Mouse (Mus musculus) liver, embryonic 15.5 days (tissue): ENCODE results near the gene Tkfc. TPM values are rescaled to one million over a fixed set of nuclear protein-coding genes. Genes with fewer than 3 reads are reported as not detected.

Experiments
- ATAC-seq: fragments of 200-750 bp; cut with Nextera tagmentation; 2 replicates; pipeline ENCODE4 v1.8.0; 2017; ENCODE audit warnings: moderate number of reproducible peaks, mild to moderate bottlenecking, moderate library complexity; ENCODE audit not compliant: insufficient read depth
- H3K27ac ChIP-seq: fragments of 300-500 bp; sonication (generic); replicated peaks from 2 replicates; pipeline ENCODE4 v1.5.1; 2015; ENCODE audit warnings: mild to moderate bottlenecking, inconsistent platforms
- H3K27me3 ChIP-seq: fragments of 300-500 bp; sonication (generic); 2 replicates; pipeline ENCODE4 v1.6.1; 2015; ENCODE audit warnings: mild to moderate bottlenecking, inconsistent platforms
- H3K36me3 ChIP-seq: fragments of 300-500 bp; sonication (generic); replicated peaks from 2 replicates; pipeline ENCODE4 v1.6.1; 2015; ENCODE audit warnings: moderate library complexity, mild to moderate bottlenecking, inconsistent platforms
- H3K4me1 ChIP-seq: fragments of 300-500 bp; sonication (generic); replicated peaks from 2 replicates; pipeline ENCODE4 v1.6.1; 2015; ENCODE audit warnings: inconsistent platforms
- H3K4me2 ChIP-seq: fragments of 300-500 bp; sonication (generic); 2 replicates; pipeline ENCODE4 v1.6.1; 2015; ENCODE audit warnings: moderate library complexity, mild to moderate bottlenecking, inconsistent platforms
- H3K4me3 ChIP-seq: fragments of 300-500 bp; sonication (generic); replicated peaks from 2 replicates; pipeline ENCODE4 v1.5.1; 2015; ENCODE audit warnings: mild to moderate bottlenecking, inconsistent platforms
- H3K9ac ChIP-seq: fragments of 300-500 bp; sonication (generic); 2 replicates; pipeline ENCODE4 v1.6.1; 2015; ENCODE audit warnings: moderate library complexity, mild to moderate bottlenecking, inconsistent platforms
- H3K9me3 ChIP-seq: fragments of 300-500 bp; sonication (generic); replicated peaks from 2 replicates; pipeline ENCODE4 v1.6.1; 2016; ENCODE audit warnings: inconsistent platforms
- WGBS: fragments of 180-500 bp; shearing (Covaris S2); methylation state at CpG from one replicate; pipeline ENCODE4 v1.1.7; 2015; ENCODE audit warnings: mixed read lengths; ENCODE audit not compliant: insufficient replicate concordance; 5-methylcytosine and 5-hydroxymethylcytosine counted together
- polyA plus RNA-seq: library from polyadenylated mRNA; unstranded; fragments of >200 nt; fragmentation: Nextera tagmentation; extraction: Ambion mirVana; gene quantifications from 2 replicates; pipeline ENCODE4 v1.2.1, GENCODE M21; 2015

The Tkfc gene
- polyA plus RNA-seq, 1 experiment from 2014 or later, result 27.1 TPM

DNA sequence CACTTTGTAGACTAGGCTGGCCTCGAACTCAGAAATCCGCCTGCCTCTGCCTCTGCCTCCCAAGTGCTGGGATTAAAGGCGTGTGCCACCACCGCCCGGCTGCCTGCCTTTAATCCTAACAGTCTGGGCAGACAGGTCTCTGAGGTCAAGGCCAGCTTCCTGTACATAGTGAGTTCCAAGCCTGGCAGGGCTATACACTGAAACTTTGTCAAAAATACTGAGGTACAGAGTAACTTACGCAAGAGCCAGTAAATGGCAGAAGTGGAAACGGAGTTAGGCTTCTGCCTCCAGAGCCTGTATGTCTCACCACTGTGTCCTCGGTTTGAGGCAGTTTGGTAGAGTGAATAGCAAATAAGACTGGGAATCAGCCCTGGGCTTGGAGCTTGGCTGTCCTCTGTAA is 18.2 kb downstream of the Tkfc start:
- ATAC-seq, result no peak

DNA sequence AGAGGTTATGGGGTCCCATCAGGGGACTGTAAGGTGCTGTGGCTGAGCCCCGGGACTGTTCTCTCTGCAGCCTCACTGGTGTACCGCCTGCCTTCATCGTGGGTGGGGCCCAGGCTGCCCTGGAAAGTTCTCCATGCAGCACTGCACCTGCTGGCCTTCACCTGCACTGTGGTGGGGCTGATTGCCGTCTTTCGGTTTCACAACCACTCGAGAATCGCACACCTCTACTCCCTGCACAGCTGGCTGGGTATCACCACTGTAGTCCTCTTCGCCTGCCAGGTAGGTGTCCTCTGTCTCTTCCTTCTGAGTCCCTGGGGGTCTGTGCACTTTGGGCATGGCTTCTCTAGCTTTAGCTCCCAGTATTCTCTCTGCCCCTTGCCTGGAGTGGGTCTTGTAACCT is 20.3 kb downstream of the Tkfc start:
- Histone ChIP-seq H3K4me2 (no peak overlapping the region), H3K4me3 (no peak overlapping the region), H3K4me1 (peaks cover 28% of the 10 kb centered on the region), H3K36me3 (peaks cover 38% of the 10 kb centered on the region), H3K27me3 (no peaks in the 10 kb centered on the region), H3K27ac (no peak overlapping the region; the same call in 1 of the 2 replicates), H3K9ac (no peak overlapping the region), H3K9me3 (no peaks in the 10 kb centered on the region)
- ATAC-seq, result peak; percentile 38; the same call in 1 of the 2 replicates
- 65% methylated on average over 8 of the region's 8 CpGs for WGBS

More for the DNA sequence above, 18.2 kb downstream of the Tkfc start:
- peak overlapping the region; percentile 20; the same call in 1 of the 2 replicates for H3K27ac ChIP-seq
- 70% methylated on average over 8 of the region's 8 CpGs for WGBS
- no peak overlapping the region for H3K4me2 ChIP-seq
- H3K9ac ChIP-seq, result no peak overlapping the region
- peaks cover 44% of the 10 kb centered on the region for H3K36me3 ChIP-seq
- no peaks in the 10 kb centered on the region for H3K27me3 ChIP-seq
- no peaks in the 10 kb centered on the region for H3K9me3 ChIP-seq
- H3K4me3 ChIP-seq, result no peak overlapping the region
- H3K4me1 ChIP-seq, result peaks cover 37% of the 10 kb centered on the region

DNA sequence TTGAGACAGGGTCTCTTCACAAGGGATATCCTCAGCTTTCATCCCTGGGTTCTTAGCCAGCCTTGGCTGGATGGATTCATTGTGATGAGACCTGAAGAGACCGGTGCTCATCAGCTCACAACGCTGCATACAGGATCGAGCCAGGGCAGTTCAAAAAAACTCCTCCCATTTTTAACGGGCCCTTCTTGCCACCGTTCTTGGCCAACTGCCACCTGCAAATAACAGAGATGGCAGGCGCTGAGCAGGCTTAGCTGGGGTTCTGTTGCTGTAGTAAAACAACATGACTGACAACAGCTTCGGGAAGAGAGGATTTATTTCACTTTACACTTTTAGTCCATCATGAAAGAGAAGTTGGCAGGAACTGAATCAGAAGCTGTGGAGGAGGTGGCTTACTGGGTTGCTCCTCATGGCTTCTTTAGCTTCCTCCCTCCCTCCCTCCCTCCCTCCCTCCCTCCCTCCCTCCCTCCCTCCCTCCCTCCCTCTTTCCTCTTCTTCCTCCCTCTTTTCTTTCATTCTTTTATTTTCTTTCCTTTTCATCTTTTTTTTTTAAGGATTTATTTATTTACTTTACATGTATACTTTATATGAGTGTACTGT is 21.8 kb downstream of the Tkfc start:
- no peak for ATAC-seq
- no peak overlapping the region for H3K27ac ChIP-seq
- peaks cover 31% of the 10 kb centered on the region for H3K4me1 ChIP-seq

DNA sequence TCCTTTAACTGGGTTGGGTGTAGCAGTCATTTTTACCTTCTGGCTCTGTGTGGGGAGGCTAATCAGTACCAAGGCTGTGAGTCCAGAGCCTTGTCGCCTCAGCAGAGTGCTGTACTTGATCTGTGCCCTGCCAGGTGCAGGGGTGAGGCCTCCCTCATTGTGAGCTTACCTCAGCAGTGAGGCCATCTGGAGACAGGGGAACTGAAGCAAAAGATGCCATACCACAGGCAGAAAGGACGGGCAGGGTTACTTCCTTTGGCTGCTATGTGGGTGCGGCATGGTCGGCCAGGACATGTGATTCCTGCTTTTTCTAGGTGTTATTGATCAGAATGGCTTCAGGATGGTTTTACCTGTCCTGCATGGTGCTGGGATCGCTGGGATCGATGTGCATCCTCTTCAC is 23.5 kb downstream of the Tkfc start:
- Histone ChIP-seq H3K36me3 (peaks cover 20% of the 10 kb centered on the region), H3K9me3 (no peaks in the 10 kb centered on the region), H3K27ac (no peak overlapping the region), H3K9ac (no peak overlapping the region), H3K4me2 (no peak overlapping the region), H3K27me3 (no peaks in the 10 kb centered on the region), H3K4me1 (peaks cover 32% of the 10 kb centered on the region), H3K4me3 (no peak overlapping the region)
- WGBS, result 67% methylated on average over 6 of the region's 6 CpGs
- no peak for ATAC-seq

More for the DNA sequence above, 21.8 kb downstream of the Tkfc start:
- Histone ChIP-seq H3K9ac (no peak overlapping the region), H3K36me3 (peaks cover 30% of the 10 kb centered on the region), H3K27me3 (no peaks in the 10 kb centered on the region), H3K4me2 (no peak overlapping the region), H3K9me3 (no peaks in the 10 kb centered on the region), H3K4me3 (no peak overlapping the region)
- 62% methylated on average over 7 of the region's 7 CpGs for WGBS

DNA sequence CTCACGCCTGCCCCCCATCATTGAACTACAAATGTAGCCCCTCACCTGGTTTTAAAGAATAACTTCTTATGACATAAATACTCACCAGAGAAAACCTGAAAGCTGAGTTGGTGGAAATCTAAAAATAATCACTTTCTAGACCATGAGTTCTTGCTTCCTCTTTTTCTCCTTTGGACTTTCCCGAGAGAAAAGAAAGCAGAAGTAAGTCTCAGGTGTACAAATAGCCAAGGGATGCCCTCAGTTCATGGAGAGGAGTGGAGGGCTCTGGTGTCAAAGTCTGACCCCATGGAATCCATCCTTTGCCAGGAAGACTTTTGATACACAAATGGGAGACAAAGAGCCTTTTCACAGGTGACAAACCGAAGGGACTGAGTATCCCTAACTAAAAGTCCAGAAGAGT is 24.7 kb downstream of the Tkfc start:
- ATAC-seq, result no peak
- Histone ChIP-seq H3K4me2 (no peak overlapping the region), H3K4me1 (peaks cover 34% of the 10 kb centered on the region), H3K4me3 (no peak overlapping the region), H3K36me3 (peaks cover 20% of the 10 kb centered on the region), H3K27me3 (no peaks in the 10 kb centered on the region), H3K9ac (no peak overlapping the region), H3K9me3 (no peaks in the 10 kb centered on the region), H3K27ac (no peak overlapping the region; the same call in 1 of the 2 replicates)
- 45% methylated on average over 3 of the region's 3 CpGs for WGBS

DNA sequence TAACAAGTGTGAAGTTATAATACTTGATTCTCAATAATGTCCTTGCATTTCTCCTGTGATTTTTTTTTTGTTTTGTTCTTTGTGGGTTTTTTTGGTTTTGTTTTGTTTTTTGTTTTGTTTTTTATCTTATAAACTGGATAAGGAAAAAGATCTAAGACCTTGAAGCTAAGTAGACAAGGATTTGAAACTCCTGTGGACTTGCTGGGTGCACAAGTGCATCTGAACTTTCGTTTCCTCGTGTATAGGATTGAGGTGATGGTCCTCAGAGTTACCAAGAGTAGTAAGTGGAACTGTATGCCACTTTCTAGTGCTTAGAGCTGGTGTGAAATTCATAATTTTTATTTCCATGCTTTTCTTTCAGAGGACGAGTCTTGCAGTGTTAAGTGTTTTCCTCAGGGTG is 25.4 kb downstream of the Tkfc start:
- Histone ChIP-seq H3K9ac (no peak overlapping the region), H3K27me3 (no peaks in the 10 kb centered on the region), H3K36me3 (peaks cover 19% of the 10 kb centered on the region), H3K27ac (no peak overlapping the region; the same call in 1 of the 2 replicates), H3K4me1 (peaks cover 32% of the 10 kb centered on the region), H3K4me3 (no peak overlapping the region), H3K9me3 (no peaks in the 10 kb centered on the region), H3K4me2 (no peak overlapping the region)
- WGBS, result 65% methylated on average over 3 of the region's 3 CpGs
- ATAC-seq, result no peak

DNA sequence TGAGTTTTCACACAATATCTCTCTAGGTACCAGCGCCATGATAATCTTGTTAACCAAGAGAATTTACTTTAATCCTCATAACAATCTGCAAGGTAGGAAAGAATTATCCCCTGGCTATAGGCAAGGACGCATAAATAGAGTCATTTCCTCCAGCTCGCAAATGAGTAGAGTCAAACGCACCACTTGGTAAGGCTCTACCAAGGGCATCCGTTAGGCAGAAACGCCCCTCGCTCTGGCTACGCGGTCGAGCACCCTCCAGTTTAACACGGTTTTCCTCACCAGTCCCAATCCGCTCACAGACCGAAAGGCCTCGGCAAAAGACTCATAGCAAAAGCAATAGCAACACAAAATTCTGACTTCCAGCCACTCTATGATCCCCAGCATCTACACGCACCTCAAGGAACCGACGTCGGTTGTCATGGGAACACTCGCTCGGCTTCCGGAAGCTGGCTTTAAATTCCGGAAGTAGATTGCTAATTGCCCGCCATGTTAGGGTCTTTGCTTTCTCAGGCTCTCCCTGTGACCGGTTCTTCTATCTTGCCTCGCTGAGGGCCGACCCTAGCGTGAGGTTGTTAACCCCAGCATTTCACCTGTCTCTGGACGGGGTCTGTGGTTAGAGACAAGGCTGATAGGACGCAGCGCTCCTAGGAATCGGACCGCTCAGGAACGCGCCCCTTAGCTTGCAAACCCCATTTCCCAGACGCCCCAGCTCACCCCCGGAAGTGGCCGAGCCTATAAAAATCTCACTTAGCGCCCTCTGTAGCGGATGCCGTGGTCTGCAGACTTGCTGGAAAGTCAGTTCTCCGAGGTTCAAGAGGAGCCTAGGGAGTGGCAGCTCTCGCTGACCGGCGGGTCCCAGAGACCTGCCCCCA is 28.5 kb downstream of the Tkfc start, which contains the start of the genes Cyb561a3 and Tmem138:
TSS of gene Cyb561a3 (plus strand) at position 483 of the 872 bp plus-strand sequence.
TSS of gene Tmem138 (minus strand) at position 673 of the 872 bp plus-strand sequence.
- H3K36me3 ChIP-seq, result peaks cover 34% of the 10 kb centered on the region
- under 1% methylated on average over 44 of the region's 44 CpGs for WGBS
- H3K9me3 ChIP-seq, result no peaks in the 10 kb centered on the region
- peak; percentile 92 for ATAC-seq
- peak within 1 kb of the TSS; percentile 86 for H3K27ac ChIP-seq
- H3K9ac ChIP-seq, result peak within 1 kb of the TSS; percentile 84
- peak within 1 kb of the TSS; percentile 76 for H3K4me3 ChIP-seq
- no peaks in the 10 kb centered on the region for H3K27me3 ChIP-seq
- H3K4me2 ChIP-seq, result peak within 1 kb of the TSS; percentile 83
- H3K4me1 ChIP-seq, result peaks cover 30% of the 10 kb centered on the region

DNA sequence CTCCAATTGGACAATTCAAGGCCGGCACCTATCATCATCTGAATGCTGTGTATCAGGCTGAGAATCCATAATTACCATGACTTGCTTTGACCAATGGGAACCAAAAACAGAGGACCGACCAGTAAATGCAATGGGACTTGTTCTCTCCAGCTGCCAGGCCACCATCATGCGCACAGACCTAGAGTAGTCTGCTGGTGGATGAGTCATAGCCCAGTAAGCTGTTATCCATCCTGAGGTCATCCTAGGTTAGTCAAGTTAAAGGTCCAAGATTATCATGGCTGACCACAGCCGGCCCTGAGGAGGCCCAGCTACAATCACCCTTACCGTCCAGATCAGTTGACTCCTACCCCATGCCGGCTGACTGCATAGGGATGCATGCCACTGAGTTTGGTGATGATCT is 35.8 kb downstream of the Tkfc start:
- Histone ChIP-seq H3K9ac (no peak overlapping the region), H3K27ac (no peak overlapping the region), H3K4me2 (no peak overlapping the region), H3K27me3 (no peaks in the 10 kb centered on the region), H3K4me1 (0 out of 2 replicates have a peak, but pooled peaks cover 5% of the 10 kb centered on the region), H3K9me3 (no peaks in the 10 kb centered on the region), H3K4me3 (no peak overlapping the region), H3K36me3 (peaks cover 38% of the 10 kb centered on the region)
- no peak for ATAC-seq
- WGBS, result 76% methylated on average over 6 of the region's 6 CpGs

DNA sequence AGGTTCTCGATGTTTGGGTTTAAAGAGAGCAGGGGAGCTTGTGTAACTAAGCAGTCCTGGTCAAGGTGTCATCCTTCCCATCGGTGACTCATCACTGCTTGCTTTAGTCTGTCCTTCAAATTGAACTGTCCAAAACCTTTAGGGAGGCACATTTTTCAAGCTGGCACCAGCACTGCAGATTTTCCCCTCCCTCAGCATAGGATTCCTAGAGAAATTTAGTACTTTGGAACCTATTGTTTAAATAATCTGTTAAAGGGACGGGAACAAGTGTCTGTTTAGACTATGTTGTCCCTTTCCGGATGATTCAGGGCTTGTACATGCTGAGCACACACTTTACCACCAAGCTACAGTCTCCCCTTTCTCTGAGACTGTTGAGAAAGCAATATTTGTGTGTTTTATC is 40.2 kb downstream of the Tkfc start:
- no peaks in the 10 kb centered on the region for H3K9me3 ChIP-seq
- 44% methylated on average over 4 of the region's 4 CpGs for WGBS
- peak; percentile 37; the same call in 1 of the 2 replicates for ATAC-seq
- no peak overlapping the region for H3K4me2 ChIP-seq
- peaks cover 5% of the 10 kb centered on the region; the same call in 1 of the 2 replicates for H3K4me1 ChIP-seq
- no peak overlapping the region for H3K4me3 ChIP-seq
- H3K9ac ChIP-seq, result no peak overlapping the region
- no peaks in the 10 kb centered on the region for H3K36me3 ChIP-seq
- H3K27ac ChIP-seq, result no peak overlapping the region
- no peaks in the 10 kb centered on the region for H3K27me3 ChIP-seq

DNA sequence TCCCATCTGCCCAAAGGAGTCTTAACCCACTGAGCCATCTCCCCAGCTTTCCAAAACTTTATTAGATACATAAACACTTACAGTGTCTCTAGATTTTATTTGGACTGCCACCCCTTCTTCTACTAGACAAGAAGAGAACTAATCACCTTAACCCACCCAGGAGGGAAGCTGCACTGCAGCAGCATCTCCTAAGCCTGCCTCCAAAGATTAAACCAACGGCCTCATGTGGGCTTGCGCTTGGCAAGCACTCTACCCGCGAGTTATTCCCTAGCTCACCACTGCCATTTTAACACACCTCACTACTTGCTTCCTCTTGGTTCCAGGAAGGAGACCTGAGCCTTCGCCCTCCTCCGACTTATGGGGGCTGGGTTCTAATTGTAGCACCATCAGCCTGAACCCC is 41.2 kb downstream of the Tkfc start:
- Histone ChIP-seq H3K9me3 (no peaks in the 10 kb centered on the region), H3K27ac (no peak overlapping the region), H3K4me1 (peaks cover 5% of the 10 kb centered on the region; the same call in 1 of the 2 replicates), H3K4me3 (no peak overlapping the region), H3K9ac (no peak overlapping the region), H3K36me3 (no peaks in the 10 kb centered on the region), H3K27me3 (no peaks in the 10 kb centered on the region), H3K4me2 (no peak overlapping the region)
- ATAC-seq, result no peak
- WGBS, result 57% methylated on average over 6 of the region's 6 CpGs

DNA sequence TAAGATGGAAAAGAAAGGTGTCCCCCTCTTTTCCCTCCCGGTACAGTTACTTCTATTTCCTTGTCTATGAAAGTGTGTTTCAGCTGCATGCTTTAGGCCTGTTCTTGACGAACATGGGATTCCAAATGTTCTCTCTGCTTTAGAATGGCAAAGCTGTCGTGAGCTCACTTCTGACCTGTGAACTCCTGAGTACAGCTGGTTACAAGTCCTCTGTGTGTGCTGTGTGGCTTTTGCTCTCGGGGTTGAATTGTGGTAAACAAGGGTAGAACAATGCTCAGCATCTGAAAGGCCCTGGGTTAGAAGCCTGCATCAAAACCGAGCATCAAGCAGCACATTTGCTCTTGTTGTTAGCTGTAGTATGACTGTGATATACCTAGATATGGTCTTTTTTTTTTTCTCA is 43.1 kb downstream of the Tkfc start:
- 50% methylated on average over 5 of the region's 5 CpGs for WGBS
- H3K9me3 ChIP-seq, result no peaks in the 10 kb centered on the region
- no peak overlapping the region for H3K9ac ChIP-seq
- ATAC-seq, result no peak
- H3K36me3 ChIP-seq, result no peaks in the 10 kb centered on the region
- H3K27ac ChIP-seq, result peak overlapping the region; percentile 29; the same call in 1 of the 2 replicates
- H3K4me3 ChIP-seq, result no peak overlapping the region
- H3K4me1 ChIP-seq, result peaks cover 5% of the 10 kb centered on the region; the same call in 1 of the 2 replicates
- H3K4me2 ChIP-seq, result no peak overlapping the region
- no peaks in the 10 kb centered on the region for H3K27me3 ChIP-seq
